Mouse (Mus musculus): ENCODE data around the gene Zfp518b.
A peak's percentile ranks its signal among the peaks of the same experiment; 100 is the strongest.

Gene Zfp518b

GRCm38 (mm10) chr5:38684164-38684911 is at the start of gene Zfp518b:
TSS of gene Zfp518b (minus strand) at chr5:38684826.
- DNase-seq (ENCODE audit: low spot score) = peak; percentile 87

DNA sequence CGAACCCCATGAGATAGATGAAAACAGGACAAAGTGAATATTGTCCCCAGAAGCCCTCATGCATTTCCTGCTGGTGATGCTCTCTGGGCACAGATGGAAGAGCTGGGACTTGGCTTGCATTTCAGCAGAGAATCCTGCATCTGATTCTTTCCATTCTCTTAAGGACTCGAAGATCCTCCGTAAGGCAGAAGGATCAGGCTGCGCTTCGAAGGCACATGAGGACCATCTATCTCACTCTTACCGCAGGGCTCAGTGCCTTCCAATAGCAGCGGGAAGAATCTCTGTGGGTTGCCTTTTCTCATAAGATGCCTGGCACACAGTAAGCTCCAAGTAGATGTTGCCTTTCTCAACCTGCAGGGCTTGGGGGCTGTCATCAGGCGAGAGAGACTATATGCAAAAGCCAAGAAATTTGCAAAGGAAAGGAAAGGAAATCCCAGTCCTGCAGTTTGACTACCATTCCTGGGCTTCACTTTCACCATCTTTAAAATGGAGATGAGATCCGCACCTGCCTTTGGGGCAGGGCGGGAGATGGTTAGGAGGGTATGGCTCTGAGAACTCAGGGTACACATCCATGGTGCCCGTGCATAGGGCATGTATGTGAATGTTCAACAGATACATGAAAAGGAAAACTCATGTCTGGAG is 24.4 kb upstream of the Zfp518b start:
- no peak for DNase-seq (ENCODE audit: low spot score)

DNA sequence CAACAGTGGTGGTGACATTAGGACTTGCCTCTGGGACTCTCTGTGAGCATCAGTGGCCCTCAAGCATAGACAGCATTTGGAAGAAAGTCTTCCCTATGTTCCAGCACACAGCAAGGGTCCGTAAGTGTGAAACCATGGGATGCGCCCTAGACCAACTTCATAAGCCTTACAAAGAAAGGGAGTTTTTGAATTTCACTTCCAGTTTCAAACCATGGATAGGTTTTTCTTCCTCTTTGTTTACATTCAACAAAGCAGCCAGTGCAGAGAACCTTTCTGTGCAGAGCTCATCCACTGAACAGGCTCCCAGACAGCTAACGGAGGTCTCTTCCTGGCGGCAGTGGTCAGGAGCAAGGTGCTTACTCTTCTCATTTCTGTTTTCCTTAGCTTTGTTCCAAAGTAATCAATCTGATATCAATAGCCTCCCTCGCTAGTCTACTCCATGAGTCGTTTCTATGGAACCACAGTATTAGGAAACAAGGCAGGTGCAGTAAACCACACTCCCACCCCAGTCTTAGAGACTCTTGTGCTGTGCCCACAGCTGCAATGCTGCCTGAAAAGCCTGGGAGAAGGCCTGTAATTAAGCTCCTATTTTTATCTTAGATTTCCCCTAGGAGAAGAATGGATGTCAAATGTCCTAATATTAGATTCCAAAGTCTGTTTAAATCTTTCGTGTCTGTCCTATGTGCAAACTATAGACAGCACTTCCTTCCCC is 22.9 kb upstream of the Zfp518b start:
- DNase-seq (ENCODE audit: low spot score) = no peak

DNA sequence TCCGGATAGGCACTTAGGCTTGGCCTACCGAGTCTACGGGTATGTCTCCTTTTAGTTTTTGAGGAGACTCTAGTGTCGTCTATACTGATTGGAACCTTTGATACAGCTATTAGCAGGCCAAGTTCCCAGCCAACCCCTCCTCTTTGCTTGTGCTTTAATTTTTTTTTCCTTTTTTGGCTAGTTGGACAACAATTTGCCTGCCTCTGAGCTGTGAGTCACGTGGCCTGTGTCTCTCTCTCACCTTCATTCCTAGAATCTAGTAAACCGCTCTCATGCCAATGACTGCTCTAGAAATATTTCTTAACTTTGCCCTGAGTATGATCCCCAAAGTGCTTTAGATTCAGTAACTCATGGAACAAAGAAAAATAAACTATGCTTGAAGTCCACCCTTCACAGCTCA is 18.3 kb upstream of the Zfp518b start:
- no peak for DNase-seq (ENCODE audit: low spot score)

GRCm38 (mm10) chr5:38702091-38702490 is 17.5 kb upstream of the Zfp518b start:
- no peak for DNase-seq (ENCODE audit: low spot score)

DNA sequence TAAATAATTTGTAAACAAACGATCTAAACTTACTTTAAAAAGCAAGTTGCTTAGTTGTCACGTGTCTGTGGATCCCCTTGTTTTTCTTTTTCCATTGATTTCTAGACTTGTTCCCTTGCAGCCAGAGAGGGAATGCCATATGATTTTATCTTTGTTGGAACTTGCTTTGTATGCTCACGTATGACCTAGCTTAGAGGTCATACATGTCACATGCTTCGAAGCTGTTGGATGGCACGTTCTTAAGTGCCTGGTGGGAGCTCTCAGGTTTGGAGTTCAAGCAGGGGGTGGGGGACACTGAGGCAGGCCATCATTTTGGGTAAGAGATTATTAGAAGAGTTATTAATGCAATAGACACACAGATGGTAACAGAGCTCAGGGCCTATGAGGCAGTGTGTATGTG is 13.8 kb upstream of the Zfp518b start:
- no peak for DNase-seq (ENCODE audit: low spot score)

DNA sequence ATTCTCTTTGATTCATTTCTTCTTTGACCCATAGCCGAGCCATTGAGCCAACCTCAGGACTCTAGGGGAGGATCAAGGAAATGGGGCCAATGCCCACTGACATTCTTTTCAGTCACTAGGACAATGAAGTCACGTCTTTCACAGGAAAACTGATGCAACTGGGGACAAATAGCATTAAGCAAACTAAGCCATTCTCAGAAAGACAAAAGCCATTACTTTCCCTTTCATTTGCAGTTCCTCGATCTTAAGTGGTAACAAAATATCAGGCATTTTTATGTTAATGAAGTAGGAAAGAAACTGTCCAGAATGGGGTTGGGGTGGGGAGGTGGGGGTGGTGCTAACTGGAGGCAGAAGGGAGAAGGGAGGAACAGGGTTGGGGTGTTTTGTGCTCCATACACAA is 13.4 kb upstream of the Zfp518b start:
- DNase-seq (ENCODE audit: low spot score) = no peak

DNA sequence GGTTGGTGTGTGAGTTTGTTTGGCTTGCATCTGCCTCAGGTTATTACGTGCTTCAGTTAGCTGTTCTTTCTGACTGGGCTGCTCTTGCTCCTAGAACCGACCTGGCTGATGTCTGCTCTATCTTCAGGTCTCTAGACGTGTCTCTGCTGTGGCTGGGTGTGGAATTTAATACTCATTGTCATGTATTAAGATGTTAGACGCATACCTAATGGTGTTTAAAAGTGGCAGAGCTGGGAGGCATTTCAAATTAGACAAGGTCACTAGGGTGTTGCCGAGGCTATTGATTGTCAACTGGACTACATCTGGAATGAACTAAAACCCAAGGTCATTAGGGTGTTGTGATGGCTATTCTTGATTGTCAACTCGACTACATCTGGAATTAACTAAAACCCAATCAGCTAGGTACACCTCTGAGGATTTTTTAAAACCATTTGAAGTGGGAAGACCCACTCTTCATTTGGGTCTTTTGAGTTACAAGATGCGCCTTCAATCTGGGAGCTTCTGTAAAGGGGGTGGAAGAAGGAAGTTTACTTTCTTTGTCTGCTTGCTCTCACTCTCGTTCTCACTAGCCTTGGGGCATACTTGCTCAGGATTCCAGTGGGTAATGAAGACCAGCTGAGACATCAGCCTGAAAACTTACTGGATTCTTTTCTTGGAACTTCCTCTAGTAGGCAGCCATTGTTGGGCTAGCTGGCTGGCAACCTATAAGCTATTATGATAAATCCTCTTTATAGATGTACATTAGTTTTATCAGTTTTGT is 12.2 kb upstream of the Zfp518b start:
- DNase-seq (ENCODE audit: low spot score) = peak; percentile 55

DNA sequence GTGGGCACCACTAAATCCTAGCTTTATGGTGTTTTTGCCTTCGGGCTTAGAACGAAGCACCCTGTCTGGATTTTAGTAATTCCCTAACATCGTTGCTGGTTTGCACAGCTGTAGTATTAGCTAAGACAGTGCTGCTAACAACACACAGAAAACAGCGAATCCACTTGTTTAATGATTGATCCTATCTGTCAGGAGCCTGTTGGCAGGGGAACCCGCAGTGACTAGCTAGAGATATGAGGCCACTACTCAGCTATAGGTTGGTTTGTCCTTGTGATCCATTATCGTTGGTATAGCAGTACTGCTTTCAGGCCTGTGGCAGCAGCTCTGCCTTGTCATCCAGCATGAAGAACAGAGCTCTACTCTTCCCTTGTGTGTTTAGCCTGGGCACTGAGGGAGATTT is 8.2 kb upstream of the Zfp518b start:
- DNase-seq (ENCODE audit: low spot score) = no peak

- DNase-seq (ENCODE audit: low spot score) = no peak
Observed at GRCm38 (mm10) chr5:38689186-38689585, 4.6 kb upstream of the Zfp518b start.

DNA sequence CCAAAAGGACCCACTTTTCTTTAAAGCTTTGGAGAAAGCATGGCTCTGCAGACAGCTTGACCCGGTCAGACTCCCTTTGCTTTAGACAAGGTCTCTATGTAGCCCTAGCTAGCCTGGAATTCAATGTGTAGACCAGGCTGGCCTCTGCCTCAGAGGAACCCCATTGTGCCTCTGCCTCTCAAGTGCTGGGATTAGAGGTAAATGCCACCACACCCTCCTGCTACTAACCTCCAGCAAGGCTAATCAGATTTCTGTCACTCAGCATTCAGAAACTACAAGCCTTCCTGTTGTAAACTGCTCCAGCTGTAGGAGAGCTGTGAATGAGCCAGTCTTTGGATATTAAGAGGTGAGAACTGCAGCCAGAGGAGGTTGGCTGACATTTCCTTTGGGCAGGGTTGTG is 3.1 kb upstream of the Zfp518b start:
- no peak for DNase-seq (ENCODE audit: low spot score)

GRCm38 (mm10) chr5:38658836-38659235 is 25.8 kb downstream of the Zfp518b start:
- no peak for DNase-seq (ENCODE audit: low spot score)

DNA sequence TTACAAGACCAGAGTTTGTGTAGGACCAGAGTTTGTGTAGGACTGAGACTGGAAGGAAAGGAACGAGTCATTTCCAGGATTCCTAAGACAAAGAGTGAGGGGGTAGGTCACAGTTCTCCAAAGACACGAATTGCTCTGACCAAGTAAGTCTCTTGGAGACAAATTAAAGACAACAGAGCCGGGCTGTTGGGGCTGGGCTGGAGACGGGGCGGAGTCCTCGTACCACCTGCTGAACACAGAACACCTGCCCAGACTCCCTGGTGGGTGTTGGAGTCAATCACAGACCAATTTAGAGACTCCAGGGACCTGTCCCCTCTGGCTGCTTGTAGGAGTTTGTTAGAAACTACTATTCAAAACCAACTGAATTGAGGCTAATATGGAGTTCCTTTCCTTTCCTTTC is 28.4 kb downstream of the Zfp518b start:
- no peak for DNase-seq (ENCODE audit: low spot score)

- DNase-seq (ENCODE audit: low spot score) = no peak
Observed at GRCm38 (mm10) chr5:38655421-38655928, 29.2 kb downstream of the Zfp518b start.

GRCm38 (mm10) chr5:38654571-38654970 is 30.1 kb downstream of the Zfp518b start:
- DNase-seq (ENCODE audit: low spot score) = no peak

DNA sequence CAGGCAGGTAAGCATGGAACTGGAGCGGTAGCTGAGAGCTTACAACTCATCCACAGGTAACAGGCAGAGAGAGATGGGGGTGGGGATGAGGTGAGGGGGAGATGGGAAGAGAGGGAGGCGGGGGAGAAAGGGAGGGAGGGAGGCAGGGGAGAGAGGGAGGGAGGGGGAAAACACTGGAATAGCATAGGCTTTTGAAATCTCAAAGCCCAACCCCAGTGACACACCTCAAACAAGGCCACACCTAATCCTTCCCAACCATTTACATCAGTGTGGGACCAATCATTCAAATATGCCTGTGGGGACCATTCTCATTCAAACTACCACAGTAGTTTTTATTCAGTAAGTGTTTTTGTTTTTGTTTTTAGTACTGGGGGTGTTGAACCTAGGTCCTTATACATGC is 31.5 kb downstream of the Zfp518b start:
- no peak for DNase-seq (ENCODE audit: low spot score)

DNA sequence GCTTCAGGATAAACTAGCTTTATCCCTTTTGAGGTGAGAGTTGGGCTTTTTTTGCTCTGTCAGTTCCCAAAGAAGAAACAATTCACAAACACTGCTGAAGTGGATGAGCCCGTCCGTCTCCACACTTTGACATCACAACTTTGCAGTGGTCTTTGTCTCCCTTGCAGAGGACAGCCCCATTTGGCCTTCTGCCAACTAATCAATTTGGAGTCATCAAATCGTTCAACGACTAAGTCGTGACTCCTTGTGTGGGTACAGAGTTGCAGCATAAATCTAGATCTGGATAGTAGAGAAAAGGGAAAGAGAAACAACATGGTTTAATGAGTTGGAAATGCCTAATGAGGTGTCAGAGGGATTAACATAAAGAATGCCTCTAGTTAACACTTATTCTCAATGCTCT is 33.2 kb downstream of the Zfp518b start:
- DNase-seq (ENCODE audit: low spot score) = no peak

- DNase-seq (ENCODE audit: low spot score) = no peak
Observed at GRCm38 (mm10) chr5:38641526-38641925, 43.1 kb downstream of the Zfp518b start.

GRCm38 (mm10) chr5:38636301-38636749 is 48.3 kb downstream of the Zfp518b start:
- no peak for DNase-seq (ENCODE audit: low spot score)

- DNase-seq (ENCODE audit: low spot score) = no peak
Observed at GRCm38 (mm10) chr5:38635696-38636095, 48.9 kb downstream of the Zfp518b start.

GRCm38 (mm10) chr5:38634321-38635164 is 50.1 kb downstream of the Zfp518b start:
- DNase-seq (ENCODE audit: low spot score) = no peak

Measured in embryo, embryonic 10.5 days (tissue).